13 mouse cellular contexts compared by ENCODE assay signal in the genomic region with DNA sequence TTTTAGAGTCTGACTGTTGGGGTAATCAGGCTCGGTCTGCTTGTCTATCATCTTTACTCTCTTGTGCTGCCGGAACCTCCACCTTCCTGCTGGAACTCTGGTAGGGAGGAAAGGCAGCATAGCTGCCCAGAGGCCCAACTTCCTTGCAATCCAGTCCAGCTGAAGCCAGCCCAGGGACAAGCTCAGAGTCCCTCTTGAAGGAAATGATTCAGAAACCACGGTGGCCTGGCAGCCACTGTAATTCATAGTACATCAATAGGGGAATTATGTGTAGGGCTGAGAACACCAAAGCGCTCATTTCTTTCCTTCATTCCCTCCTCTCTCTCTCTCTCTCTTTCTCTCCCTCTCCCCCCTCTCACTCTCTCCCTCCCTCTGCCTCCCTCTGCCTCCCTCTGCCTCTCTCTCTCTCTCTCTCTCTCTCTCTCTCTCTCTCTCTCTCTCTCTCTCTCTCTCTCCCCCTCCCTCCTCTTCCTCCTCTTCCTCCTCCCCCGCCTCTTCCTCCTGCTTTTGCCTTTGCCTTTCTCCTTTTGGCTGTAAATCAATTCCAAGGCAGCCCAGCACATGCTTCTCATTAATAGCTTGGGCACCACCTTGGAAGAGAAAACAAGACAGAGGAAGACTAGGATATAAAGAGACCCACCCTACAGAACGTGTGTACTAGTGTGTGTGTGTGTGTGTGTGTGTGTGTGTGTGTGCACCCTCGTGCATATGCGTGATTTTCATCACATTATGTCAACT.
DNase-seq lines count a peak whose midpoint lies in the region; ATAC-seq and TF ChIP-seq lines count a peak whose summit lies in the region.
"Had no signal": no experiment of that assay in that cellular context is flagged by ENCODE, and none has a peak within 500 bp of the region (broad histone marks: within the 10 kb centered on the region; RNA-seq: fewer than 3 reads in every experiment).

No protein-coding gene starts in this region.

- 59% methylated on average over 8 of the region's 8 CpGs for WGBS in heart, embryonic 16.5 days

- H3K4me2 ChIP-seq in heart, embryonic 16.5 days (ENCODE audit: low read depth, low read length), result no peak overlapping the region
- H3K4me2 ChIP-seq: hindbrain, embryonic 15.5 days had no signal

- no peak overlapping the region for H3K4me3 ChIP-seq in gastrocnemius, adult 2 months
- no peak overlapping the region for H3K4me3 ChIP-seq in heart, embryonic 16.5 days (ENCODE audit: low read length)
- H3K4me3 ChIP-seq: hindbrain, embryonic 15.5 days had no signal

- no peaks in the 10 kb centered on the region for H3K9me3 ChIP-seq in heart, embryonic 16.5 days (replicated peaks; ENCODE audit: control insufficient read depth, low read length)
- H3K9me3 ChIP-seq: hindbrain, embryonic 15.5 days had no signal

- peak overlapping the region; percentile 57; the same call in 1 of the 2 replicates for H3K27ac ChIP-seq in gastrocnemius, adult 2 months
- peak overlapping the region; percentile 18; the same call in 1 of the 2 replicates for H3K27ac ChIP-seq in heart, embryonic 16.5 days (ENCODE audit: low read length)
- H3K27ac ChIP-seq: hindbrain, embryonic 15.5 days; liver, embryonic 14.5 days had no signal

- DNase-seq in gastrocnemius, adult 2 months, result peak; percentile 30
- DNase-seq in gastrocnemius, postnatal 14 days, result no peak
- peak; percentile 74 for DNase-seq in Muller cell, postnatal 12 days (ENCODE audit: inconsistent ontology term)
- DNase-seq in kidney, postnatal 25 days, result peak; percentile 43 to 71
- no peak for DNase-seq in urinary bladder, postnatal 14 days (ENCODE audit: low spot score)
- no peak for DNase-seq in gastrocnemius, postnatal 4 days (ENCODE audit: low spot score in 2 of 2)
- DNase-seq in urinary bladder, postnatal 10 days (ENCODE audit: low spot score), result no peak
- DNase-seq: layer of hippocampus, adult 9-11 months; midbrain, embryonic 14.5 days had no signal

- H3K4me1 ChIP-seq in heart, embryonic 16.5 days (ENCODE audit: control insufficient read depth, insufficient read depth, low read length), result 0 out of 2 replicates have a peak, but pooled peaks cover 3% of the 10 kb centered on the region
- H3K4me1 ChIP-seq: hindbrain, embryonic 15.5 days had no signal

- intact Hi-C loops in gastrocnemius, adult 2 months (cut with DNase I), result loop anchor here (2.0 to 5.0 kb wide), 3 partner anchors 116 to 279 kb away; no protein-coding TSS in a partner anchor
- intact Hi-C loops in gastrocnemius, postnatal 14 days (cut with DNase I; ENCODE audit: low total_unique reads), result loop anchor here (5.0 kb wide), 1 partner anchor 109 kb away; no protein-coding TSS in a partner anchor

- no peak for TF ChIP-seq CTCF in gastrocnemius, adult 2 months (IDR thresholded peaks at IDR 0.05)

- H3K27me3 ChIP-seq in heart, embryonic 16.5 days (ENCODE audit: control insufficient read depth, insufficient read depth, low read length), result no peaks in the 10 kb centered on the region
- H3K27me3 ChIP-seq: CH12.LX; hindbrain, embryonic 15.5 days had no signal

- H3K36me3 ChIP-seq in heart, embryonic 16.5 days (ENCODE audit: control insufficient read depth, insufficient read depth), result no peaks in the 10 kb centered on the region
- H3K36me3 ChIP-seq: hindbrain, embryonic 15.5 days had no signal

- no peak for ATAC-seq in heart, embryonic 16.5 days (replicated peaks; ENCODE audit: extremely low read depth, insufficient read depth, low FRiP score)

- H3K9ac ChIP-seq in heart, embryonic 16.5 days (ENCODE audit: low read length), result no peak overlapping the region
- H3K9ac ChIP-seq: hindbrain, embryonic 15.5 days; liver, embryonic 14.5 days had no signal

Comparison
In these comparisons a context has a peak if more than half of its experiments do, and no peak if none do; other contexts are left out.
1. DNase-seq: peak in gastrocnemius, adult 2 months (single experiment), Muller cell, postnatal 12 days (single experiment) and kidney, postnatal 25 days (2 of 2); none in gastrocnemius, postnatal 14 days (single experiment), urinary bladder, postnatal 14 days (single experiment), gastrocnemius, postnatal 4 days (0 of 2) and urinary bladder, postnatal 10 days (single experiment).